Mouse (Mus musculus): ENCODE measurements around the gene Slc19a2. TPM values are rescaled to one million over a fixed set of nuclear protein-coding genes. Genes with fewer than 3 reads are reported as not detected.
"Not testable (repeated sequence)": the region's sequence is repeated elsewhere in the genome, so short reads cannot be mapped to it uniquely, and the experiment has no call there.

The Slc19a2 gene
- total and polyA plus RNA-seq, 3 experiments = 10.2 to 37.8 (median 22.4) TPM

DNA sequence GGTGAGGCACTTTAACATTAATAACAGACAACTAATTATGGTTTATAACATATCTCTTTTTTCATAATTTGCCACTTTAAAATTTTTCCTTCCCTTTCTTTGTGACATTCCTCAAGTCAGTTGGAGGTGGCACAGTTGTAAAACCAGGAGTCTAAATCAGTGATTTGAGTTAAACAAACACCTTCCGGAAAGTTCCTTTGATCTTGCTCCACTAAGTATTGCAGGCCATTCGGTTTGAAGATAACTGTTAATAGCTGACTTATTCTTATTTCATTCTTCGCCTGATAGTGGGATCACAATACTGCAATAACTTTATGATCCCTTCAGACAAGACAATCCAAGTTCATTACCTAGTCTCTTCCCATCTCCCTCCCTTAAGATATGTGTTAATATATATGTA, 33.7 kb upstream of the Slc19a2 start:
- Histone ChIP-seq H3K9me3 (replicated peaks) (no peaks in the 10 kb centered on the region), H3K27me3 (ENCODE audit: insufficient read depth, low read length) (peaks cover 1% of the 10 kb centered on the region; the same call in 1 of the 2 replicates), H3K36me3 (replicated peaks) (no peaks in the 10 kb centered on the region), H3K4me1 (ENCODE audit: insufficient read depth, low read depth, low read length) (no peaks in the 10 kb centered on the region), H3K4me3 (ENCODE audit: low read depth, low read length) (no peak overlapping the region)
- DNase-seq (ENCODE audit: low spot score) (no peak), ATAC-seq (ENCODE audit: extremely low read depth, insufficient number of reproducible peaks, low FRiP score, poor library complexity, severe bottlenecking) (no peak)
- TF ChIP-seq TAL1 (conservative IDR thresholded peaks at IDR 0.05; ENCODE audit: low read depth, low read length) = no peak
- TF ChIP-seq GATA1 (IDR thresholded peaks at IDR 0.05; ENCODE audit: borderline replicate concordance, low read length) = no peak
- no peak for TF ChIP-seq CTCF (IDR thresholded peaks at IDR 0.05; ENCODE audit: low read depth, low read length)
- TF ChIP-seq GATA2 (IDR thresholded peaks at IDR 0.05; ENCODE audit: borderline replicate concordance, low read depth, low read length) = no peak
- TF ChIP-seq POLR2AphosphoS5 (IDR thresholded peaks at IDR 0.05; ENCODE audit: insufficient replicate concordance, low read depth, low read length) = no peak

DNA sequence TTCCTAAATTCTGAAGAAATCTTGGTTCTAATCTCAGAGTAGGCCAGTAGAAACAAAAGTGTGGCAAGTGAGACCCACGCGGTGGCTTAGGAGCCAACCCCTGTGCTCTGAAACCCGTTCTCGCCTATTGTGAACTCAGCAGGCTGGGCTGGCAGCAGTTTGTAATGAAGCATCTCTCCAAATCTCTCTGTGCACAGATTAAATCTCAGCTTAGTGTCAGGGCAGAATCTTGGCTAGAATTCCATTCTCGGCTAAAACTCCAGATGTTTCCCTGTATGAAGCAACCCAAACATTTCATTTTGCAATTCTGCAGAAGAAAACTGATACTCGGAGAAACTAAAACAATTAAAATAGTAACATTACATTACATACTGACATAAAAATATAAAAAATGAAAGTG, 33.3 kb upstream of the Slc19a2 start:
- ATAC-seq (ENCODE audit: extremely low read depth, insufficient number of reproducible peaks, low FRiP score, poor library complexity, severe bottlenecking) = no peak
- Histone ChIP-seq H3K4me3 (ENCODE audit: low read depth, low read length) (no peak overlapping the region), H3K27me3 (ENCODE audit: insufficient read depth, low read length) (peaks cover 3% of the 10 kb centered on the region; the same call in 1 of the 2 replicates), H3K4me1 (ENCODE audit: insufficient read depth, low read depth, low read length) (no peaks in the 10 kb centered on the region), H3K9me3 (replicated peaks) (no peaks in the 10 kb centered on the region), H3K36me3 (replicated peaks) (no peaks in the 10 kb centered on the region)
- TF ChIP-seq TAL1 (conservative IDR thresholded peaks at IDR 0.05; ENCODE audit: low read depth, low read length) (no peak), POLR2AphosphoS5 (IDR thresholded peaks at IDR 0.05; ENCODE audit: insufficient replicate concordance, low read depth, low read length) (no peak), GATA1 (IDR thresholded peaks at IDR 0.05; ENCODE audit: borderline replicate concordance, low read length) (no peak), GATA2 (IDR thresholded peaks at IDR 0.05; ENCODE audit: borderline replicate concordance, low read depth, low read length) (no peak), CTCF (IDR thresholded peaks at IDR 0.05; ENCODE audit: low read depth, low read length) (no peak)
- DNase-seq (ENCODE audit: low spot score) = no peak

DNA sequence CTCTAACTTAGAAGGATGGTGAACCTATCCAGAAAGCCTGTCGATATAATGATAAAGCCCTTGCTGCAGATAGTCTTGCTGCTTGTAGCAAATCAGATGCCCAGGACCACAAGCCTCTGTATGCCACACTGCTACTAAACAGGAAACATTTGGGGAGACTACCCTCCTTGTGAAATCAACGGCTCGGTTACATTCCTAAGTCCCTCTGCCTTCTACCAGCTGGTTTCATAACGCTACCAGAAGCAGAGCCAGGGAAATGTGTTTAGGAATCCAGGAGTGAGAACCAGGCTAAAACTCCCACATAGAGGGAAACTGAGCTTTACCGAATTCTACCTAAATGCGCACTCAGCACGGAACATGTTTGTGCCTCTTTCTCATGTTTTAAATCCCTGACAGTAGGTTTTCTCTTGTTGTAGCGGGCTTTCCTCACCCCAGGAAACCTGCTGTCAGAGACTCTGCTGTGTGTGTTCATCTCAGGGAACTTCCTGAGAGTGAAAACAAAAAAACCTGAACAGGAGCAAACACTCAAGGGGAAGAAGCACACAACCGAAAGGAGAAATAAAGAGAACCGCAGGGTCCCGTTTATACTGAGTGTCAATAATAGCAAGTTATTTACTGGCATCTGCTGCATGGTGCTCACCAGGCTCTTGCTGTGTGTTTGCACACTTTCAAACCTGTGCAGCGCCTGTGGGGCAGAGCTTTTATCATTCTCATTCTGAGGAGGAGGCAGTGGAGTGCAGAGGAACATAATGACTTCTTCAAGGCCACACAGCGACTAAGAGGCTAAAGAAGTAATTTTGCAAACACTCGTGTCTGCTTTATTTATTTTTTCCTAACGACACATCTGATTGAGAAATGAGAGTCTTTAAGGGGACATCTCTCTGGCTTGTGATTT, 30.8 kb upstream of the Slc19a2 start:
- H3K27me3 ChIP-seq (ENCODE audit: insufficient read depth, low read length) = peaks cover 3% of the 10 kb centered on the region; the same call in 1 of the 2 replicates
- H3K36me3 ChIP-seq (replicated peaks) = no peaks in the 10 kb centered on the region
- no peaks in the 10 kb centered on the region for H3K4me1 ChIP-seq (ENCODE audit: insufficient read depth, low read depth, low read length)
- no peak for TF ChIP-seq TAL1 (conservative IDR thresholded peaks at IDR 0.05; ENCODE audit: low read depth, low read length)
- TF ChIP-seq CTCF (IDR thresholded peaks at IDR 0.05; ENCODE audit: low read depth, low read length) = no peak
- TF ChIP-seq GATA2 (IDR thresholded peaks at IDR 0.05; ENCODE audit: borderline replicate concordance, low read depth, low read length) = no peak
- TF ChIP-seq GATA1 (IDR thresholded peaks at IDR 0.05; ENCODE audit: borderline replicate concordance, low read length) = no peak
- no peak for TF ChIP-seq POLR2AphosphoS5 (IDR thresholded peaks at IDR 0.05; ENCODE audit: insufficient replicate concordance, low read depth, low read length)
- no peak overlapping the region for H3K4me3 ChIP-seq (ENCODE audit: low read depth, low read length)
- ATAC-seq (ENCODE audit: extremely low read depth, insufficient number of reproducible peaks, low FRiP score, poor library complexity, severe bottlenecking) = no peak
- H3K9me3 ChIP-seq (replicated peaks) = no peaks in the 10 kb centered on the region
- no peak for DNase-seq (ENCODE audit: low spot score)

DNA sequence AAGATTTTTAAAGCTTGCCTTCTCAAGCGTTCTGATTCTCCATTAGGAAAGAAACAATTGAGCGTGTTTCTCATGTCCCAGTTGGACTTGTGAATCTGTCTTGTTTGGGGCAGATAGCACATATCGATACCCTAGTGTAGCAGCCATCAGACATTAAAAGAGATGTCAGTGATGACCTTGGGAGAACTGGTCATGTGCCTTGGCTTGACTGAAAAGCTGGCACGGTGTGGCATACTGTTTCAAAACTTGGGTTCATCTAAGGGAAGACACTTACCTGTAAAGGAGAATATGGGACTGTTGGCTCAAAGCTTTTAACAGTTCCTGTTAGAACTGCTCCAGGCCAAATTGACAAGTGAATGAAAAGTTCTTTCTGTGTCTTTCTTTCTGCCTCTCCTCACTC, 28.6 kb upstream of the Slc19a2 start:
- DNase-seq (ENCODE audit: low spot score) (no peak), ATAC-seq (ENCODE audit: extremely low read depth, insufficient number of reproducible peaks, low FRiP score, poor library complexity, severe bottlenecking) (no peak)
- H3K4me1 ChIP-seq (ENCODE audit: insufficient read depth, low read depth, low read length) = no peaks in the 10 kb centered on the region
- H3K4me3 ChIP-seq (ENCODE audit: low read depth, low read length) = no peak overlapping the region
- TF ChIP-seq GATA1 (IDR thresholded peaks at IDR 0.05; ENCODE audit: borderline replicate concordance, low read length) = no peak
- no peak for TF ChIP-seq POLR2AphosphoS5 (IDR thresholded peaks at IDR 0.05; ENCODE audit: insufficient replicate concordance, low read depth, low read length)
- TF ChIP-seq CTCF (IDR thresholded peaks at IDR 0.05; ENCODE audit: low read depth, low read length) = no peak
- TF ChIP-seq TAL1 (conservative IDR thresholded peaks at IDR 0.05; ENCODE audit: low read depth, low read length) = no peak
- no peak for TF ChIP-seq GATA2 (IDR thresholded peaks at IDR 0.05; ENCODE audit: borderline replicate concordance, low read depth, low read length)
- H3K27me3 ChIP-seq (ENCODE audit: insufficient read depth, low read length) = peaks cover 3% of the 10 kb centered on the region; the same call in 1 of the 2 replicates
- H3K36me3 ChIP-seq (replicated peaks) = no peaks in the 10 kb centered on the region
- H3K9me3 ChIP-seq (replicated peaks) = no peaks in the 10 kb centered on the region

DNA sequence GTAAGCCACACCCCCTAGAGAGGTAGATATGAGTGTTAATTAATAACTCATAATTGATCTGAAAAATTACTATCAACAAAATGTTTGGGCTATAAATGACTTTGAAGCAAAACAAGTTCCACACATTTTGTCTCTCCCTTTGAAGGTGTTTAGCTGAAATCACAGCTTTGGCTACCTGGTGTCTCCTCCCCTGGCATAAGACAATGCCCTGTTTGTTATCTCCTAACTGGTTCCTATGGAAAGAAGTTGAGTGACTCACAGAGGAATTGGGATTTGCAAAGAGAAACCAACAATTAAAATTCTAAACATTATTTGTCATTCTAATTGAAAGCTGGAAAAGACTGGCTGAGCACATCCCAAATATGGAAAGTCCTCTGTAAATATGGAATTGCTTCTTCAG, 25.8 kb upstream of the Slc19a2 start:
- H3K9me3 ChIP-seq (replicated peaks) = no peaks in the 10 kb centered on the region
- TF ChIP-seq CTCF (IDR thresholded peaks at IDR 0.05; ENCODE audit: low read depth, low read length) = no peak
- no peak for TF ChIP-seq GATA1 (IDR thresholded peaks at IDR 0.05; ENCODE audit: borderline replicate concordance, low read length)
- TF ChIP-seq TAL1 (conservative IDR thresholded peaks at IDR 0.05; ENCODE audit: low read depth, low read length) = no peak
- no peak for TF ChIP-seq GATA2 (IDR thresholded peaks at IDR 0.05; ENCODE audit: borderline replicate concordance, low read depth, low read length)
- no peak for TF ChIP-seq POLR2AphosphoS5 (IDR thresholded peaks at IDR 0.05; ENCODE audit: insufficient replicate concordance, low read depth, low read length)
- H3K36me3 ChIP-seq (replicated peaks) = no peaks in the 10 kb centered on the region
- peaks cover 3% of the 10 kb centered on the region; the same call in 1 of the 2 replicates for H3K27me3 ChIP-seq (ENCODE audit: insufficient read depth, low read length)
- H3K4me3 ChIP-seq (ENCODE audit: low read depth, low read length) = no peak overlapping the region
- ATAC-seq (ENCODE audit: extremely low read depth, insufficient number of reproducible peaks, low FRiP score, poor library complexity, severe bottlenecking) (no peak), DNase-seq (ENCODE audit: low spot score) (no peak)
- no peaks in the 10 kb centered on the region for H3K4me1 ChIP-seq (ENCODE audit: insufficient read depth, low read depth, low read length)

DNA sequence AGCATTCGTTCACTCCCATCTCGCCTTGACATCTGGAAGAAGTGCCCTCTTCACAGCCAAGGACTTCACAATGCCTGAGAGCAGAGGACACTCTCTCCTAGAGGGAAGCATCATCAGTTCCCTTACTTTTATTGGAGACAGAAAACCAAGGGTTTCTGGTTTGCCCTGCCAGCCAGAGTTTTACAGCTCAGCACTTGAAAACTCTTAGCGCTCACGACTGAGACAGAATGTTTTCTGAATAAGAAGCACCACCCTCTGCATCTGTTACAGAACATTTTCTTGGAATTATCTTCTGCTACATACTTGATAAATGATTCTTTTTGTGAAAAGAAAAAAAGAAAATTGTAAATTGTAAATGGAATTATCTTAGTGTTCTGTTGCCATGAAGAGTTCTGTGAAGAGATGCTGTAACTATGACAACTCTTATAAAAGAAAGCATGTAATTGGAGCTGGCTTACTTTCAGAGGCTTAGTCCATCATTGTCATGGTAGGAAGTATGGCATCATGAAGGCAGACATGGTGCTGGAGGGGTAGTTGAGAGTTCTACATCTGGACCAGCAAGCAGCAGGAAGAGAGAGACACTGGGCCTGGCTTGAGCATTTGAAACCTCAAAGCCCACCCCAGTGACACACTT, 16.8 kb upstream of the Slc19a2 start:
- not testable (repeated sequence) for H3K36me3 ChIP-seq (replicated peaks); H3K9me3 ChIP-seq (replicated peaks); H3K4me3 ChIP-seq (ENCODE audit: low read depth, low read length); H3K27me3 ChIP-seq (ENCODE audit: insufficient read depth, low read length); H3K4me1 ChIP-seq (ENCODE audit: insufficient read depth, low read depth, low read length); DNase-seq (ENCODE audit: low spot score); ATAC-seq (ENCODE audit: extremely low read depth, insufficient number of reproducible peaks, low FRiP score, poor library complexity, severe bottlenecking)
